Mouse (Mus musculus) megakaryocyte, adult 5-6 weeks (primary cell): ENCODE results near the gene Gm5460. TPM values are rescaled to one million over a fixed set of nuclear protein-coding genes. Genes with fewer than 3 reads are reported as not detected.

Source experiments
- ATAC-seq: 2 replicates; pipeline ENCODE4 v1.8.0; 2016; ENCODE audit warnings: mild to moderate bottlenecking, inconsistent platforms; ENCODE audit not compliant: poor library complexity, severe bottlenecking
- total RNA-seq, 2 experiments: library from RNA; stranded (forward) in 1 of 2; stranded (reverse) in 1 of 2; fragments of 153-499, 151-499 nt in 1 of 2; fragments of 221-1000, 200-1000 nt in 1 of 2; gene quantifications; 2 replicates each; pipeline versions ENCODE4 v1.2.3 to v1.2.4; 2015 to 2017

Gm5460 gene
- total RNA-seq, 2 experiments from 2014 or later = not detected

- ATAC-seq = no peak
Measured at GRCm38 (mm10) chr14:34071665-34072064, 55.1 kb downstream of the Gm5460 start.

GRCm38 (mm10) chr14:34075346-34075745 lies 58.8 kb downstream of the Gm5460 start:
- ATAC-seq = no peak

GRCm38 (mm10) chr14:34077222-34077621 lies 60.7 kb downstream of the Gm5460 start:
- no peak for ATAC-seq

GRCm38 (mm10) chr14:34078293-34078692 lies 61.7 kb downstream of the Gm5460 start:
- no peak for ATAC-seq

- peak; percentile 77 for ATAC-seq
Measured at GRCm38 (mm10) chr14:34080321-34080997, 63.9 kb downstream of the Gm5460 start.

- no peak for ATAC-seq
Measured at GRCm38 (mm10) chr14:34085731-34086130, 69.2 kb downstream of the Gm5460 start, which contains the start of gene Anxa8. Anxa8 (plus strand) TSS chr14:34085981.

GRCm38 (mm10) chr14:34086806-34087205 lies 70.2 kb downstream of the Gm5460 start:
- ATAC-seq = no peak

GRCm38 (mm10) chr14:34087856-34088398 lies 71.4 kb downstream of the Gm5460 start:
- ATAC-seq = no peak

- no peak for ATAC-seq
Measured at GRCm38 (mm10) chr14:34089796-34090195, 73.2 kb downstream of the Gm5460 start.

GRCm38 (mm10) chr14:34091475-34091874 lies 74.9 kb downstream of the Gm5460 start:
- no peak for ATAC-seq

GRCm38 (mm10) chr14:34092856-34093255 lies 76.3 kb downstream of the Gm5460 start:
- ATAC-seq = no peak

- ATAC-seq = no peak
Measured at GRCm38 (mm10) chr14:34096161-34096560, 79.6 kb downstream of the Gm5460 start.

Other genes with a start within 250 kb of the Gm5460 start
- not detected in 2 replicates for gene Gdf10, start 93.2 kb upstream of the Gm5460 start, total RNA-seq (2015)
- not detected in 2 replicates for gene Gdf10, start 93.2 kb upstream of the Gm5460 start, total RNA-seq (2017)
- not detected in 2 replicates for gene Gdf2, start 75.7 kb upstream of the Gm5460 start, total RNA-seq (2015)
- not detected in 2 replicates for gene Gdf2, start 75.7 kb upstream of the Gm5460 start, total RNA-seq (2017)
- gene Rbp3, start 62.8 kb upstream of the Gm5460 start, total RNA-seq (2015) = not detected in 2 replicates
- not detected in 2 replicates for gene Rbp3, start 62.8 kb upstream of the Gm5460 start, total RNA-seq (2017)
- not detected in 2 replicates for gene Zfp488, start 38.0 kb upstream of the Gm5460 start, total RNA-seq (2015)
- gene Zfp488, start 38.0 kb upstream of the Gm5460 start, total RNA-seq (2017) = 0.08 TPM in 1 of 2 replicates, not detected in the other
- gene Gm30083, start 1.6 kb upstream of the Gm5460 start, total RNA-seq (2015) = not detected in 2 replicates
- gene Gm30083, start 1.6 kb upstream of the Gm5460 start, total RNA-seq (2017) = not detected in 2 replicates
- gene Antxrl, start 35.9 kb downstream of the Gm5460 start, total RNA-seq (2015) = not detected in 2 replicates
- gene Antxrl, start 35.9 kb downstream of the Gm5460 start, total RNA-seq (2017) = not detected in 2 replicates
- not detected in 2 replicates for gene Anxa8, start 69.2 kb downstream of the Gm5460 start, total RNA-seq (2015)
- gene Anxa8, start 69.2 kb downstream of the Gm5460 start, total RNA-seq (2017) = not detected in 2 replicates
- gene A630023A22Rik, start 86.0 kb downstream of the Gm5460 start, total RNA-seq (2015) = not detected in 2 replicates
- gene A630023A22Rik, start 86.0 kb downstream of the Gm5460 start, total RNA-seq (2017) = not detected in 2 replicates
- not detected in 2 replicates for gene Npy4r, start 135.7 kb downstream of the Gm5460 start, total RNA-seq (2015)
- not detected in 2 replicates for gene Npy4r, start 135.7 kb downstream of the Gm5460 start, total RNA-seq (2017)
- not detected in 2 replicates for gene Gprin2, start 184.9 kb downstream of the Gm5460 start, total RNA-seq (2015)
- not detected in 2 replicates for gene Gprin2, start 184.9 kb downstream of the Gm5460 start, total RNA-seq (2017)
- not detected in 2 replicates for gene Syt15, start 202.8 kb downstream of the Gm5460 start, total RNA-seq (2015)
- not detected in 2 replicates for gene Syt15, start 202.8 kb downstream of the Gm5460 start, total RNA-seq (2017)